ENCODE assay signal across 9 mouse cellular contexts in genomic region chr11:60307375-60307825, GRCm38 (mm10). TPM values are rescaled to one million over a fixed set of nuclear protein-coding genes. Genes with fewer than 3 reads are reported as not detected.
A peak's percentile ranks its signal among the peaks of the same experiment; 100 is the strongest.
DNase-seq lines count a peak whose midpoint lies in the region; ATAC-seq and TF ChIP-seq lines count a peak whose summit lies in the region.
"Had no signal": no experiment of that assay in that cellular context is flagged by ENCODE, and none has a peak within 500 bp of the region (broad histone marks: within the 10 kb centered on the region; RNA-seq: fewer than 3 reads in every experiment).

No protein-coding gene starts in this region.

- peaks cover 44% of the 10 kb centered on the region for H3K4me1 ChIP-seq in E14TG2a.4 (replicated peaks; ENCODE audit: low read depth, low read length)
- peaks cover 43% of the 10 kb centered on the region for H3K4me1 ChIP-seq in heart, embryonic 12.5 days (replicated peaks)

- 89% methylated on average over 2 of the region's 2 CpGs for WGBS in heart, embryonic 12.5 days

- H3K27ac ChIP-seq in heart, embryonic 12.5 days (ENCODE audit: poor library complexity, severe bottlenecking): no peak overlapping the region

- H3K9me3 ChIP-seq in E14TG2a.4 (ENCODE audit: low read length): no peaks in the 10 kb centered on the region
- 0 out of 2 replicates have a peak, but pooled peaks cover 4% of the 10 kb centered on the region for H3K9me3 ChIP-seq in heart, embryonic 12.5 days (replicated peaks)
- H3K9me3 ChIP-seq: hindbrain, embryonic 15.5 days had no signal

- no peaks in the 10 kb centered on the region for H3K27me3 ChIP-seq in E14TG2a.4 (ENCODE audit: insufficient read depth, low read length)
- H3K27me3 ChIP-seq in heart, embryonic 12.5 days (replicated peaks): no peaks in the 10 kb centered on the region
- H3K27me3 ChIP-seq: hindbrain, embryonic 15.5 days had no signal

- peak; percentile 76 for ATAC-seq in erythroblast, adult 5-6 weeks (replicated peaks; ENCODE audit: low FRiP score, poor library complexity, severe bottlenecking)
- no peak for ATAC-seq in heart, embryonic 12.5 days (ENCODE audit: insufficient number of reproducible peaks, low FRiP score)

- no peak overlapping the region for H3K4me3 ChIP-seq in E14TG2a.4 (replicated peaks; ENCODE audit: low read length)
- no peak overlapping the region for H3K4me3 ChIP-seq in heart, embryonic 12.5 days
- H3K4me3 ChIP-seq: hindbrain, embryonic 15.5 days had no signal

- no peaks in the 10 kb centered on the region for H3K36me3 ChIP-seq in E14TG2a.4 (ENCODE audit: insufficient read depth, low read length)
- H3K36me3 ChIP-seq in heart, embryonic 12.5 days: no peaks in the 10 kb centered on the region; the same call in 1 of the 2 replicates
- H3K36me3 ChIP-seq: hindbrain, embryonic 15.5 days had no signal

- H3K9ac ChIP-seq in heart, embryonic 12.5 days: no peak overlapping the region
- H3K9ac ChIP-seq: hindbrain, embryonic 15.5 days had no signal

- peak; percentile 43 to 53 for DNase-seq in cerebellum, postnatal 10 days
- no peak for DNase-seq in cerebellum, adult 18-20 months
- peak; percentile 37 for DNase-seq in lung, postnatal 14 days
- no peak for DNase-seq in gastrocnemius, postnatal 25 days
- no peak for DNase-seq in frontal cortex, postnatal 14 days (ENCODE audit: low spot score in 2 of 2)

- H3K4me2 ChIP-seq in heart, embryonic 12.5 days: no peak overlapping the region
- H3K4me2 ChIP-seq: hindbrain, embryonic 15.5 days had no signal

- peak; percentile 62 for TF ChIP-seq CTCF in E14TG2a.4 (conservative IDR thresholded peaks at IDR 0.05; ENCODE audit: low read length)

RNA-seq across cellular contexts. Expression of gene Tom1l2, which starts 45.3 kb away (rescaled TPM):
- total RNA-seq in erythroblast, adult 5-6 weeks (2015; ENCODE audit: low replicate concordance): 2.7 and 4.8 TPM in 2 replicates
- 2.0 and 9.2 TPM in 2 replicates for total RNA-seq in erythroblast, adult 5-6 weeks (2017; ENCODE audit: low replicate concordance)
- total RNA-seq in gastrocnemius, postnatal 25 days (2021): 10 to 100 TPM; 45.8 to 54.3 TPM
- polyA plus RNA-seq in heart, embryonic 12.5 days (2016; fragmentation: Nextera tagmentation; extraction: Ambion mirVana): 28.9 and 32.1 TPM in 2 replicates

RNA-seq across cellular contexts. Expression of gene Drc3, which starts 45.7 kb away (rescaled TPM):
- total RNA-seq in erythroblast, adult 5-6 weeks (2015; ENCODE audit: low replicate concordance): 1.3 TPM in 1 of 2 replicates, not detected in the other
- not detected in 2 replicates for total RNA-seq in erythroblast, adult 5-6 weeks (2017; ENCODE audit: low replicate concordance)
- under 1 TPM; 0.59 to 0.86 TPM for total RNA-seq in gastrocnemius, postnatal 25 days (2021)
- polyA plus RNA-seq in heart, embryonic 12.5 days (2016; fragmentation: Nextera tagmentation; extraction: Ambion mirVana): 1.6 and 2.3 TPM in 2 replicates

Comparison
In these comparisons a context has a peak if more than half of its experiments do, and no peak if none do; other contexts are left out.
1. DNase-seq: peak in cerebellum, postnatal 10 days (2 of 2) and lung, postnatal 14 days (single experiment); none in cerebellum, adult 18-20 months (0 of 2), gastrocnemius, postnatal 25 days (single experiment) and frontal cortex, postnatal 14 days (0 of 2).
2. RNA of gene Tom1l2, which starts 45.3 kb away (total RNA-seq): 45.8 to 54.3 TPM in gastrocnemius, postnatal 25 days; 2.0 to 9.2 TPM in erythroblast, adult 5-6 weeks; every median in the first group is over 4 times any median in the second.